Mouse (Mus musculus) heart, postnatal 0 days (tissue): ENCODE data around the gene Gng2. TPM values are rescaled to one million over a fixed set of nuclear protein-coding genes. Genes with fewer than 3 reads are reported as not detected.

ENCODE experiments used
- ATAC-seq: fragments of 200-750 bp; cut with Nextera tagmentation; 2 replicates; pipeline ENCODE4 v1.8.0; 2017; ENCODE audit warnings: low read depth, moderate number of reproducible peaks, moderate library complexity; ENCODE audit not compliant: insufficient read depth
- DNase-seq: peaks from one replicate; pipeline ENCODE4 v3.0.0-alpha.2; 2016; ENCODE audit warnings: low spot score
- H3K27ac ChIP-seq: fragments of 300-500 bp; sonication (generic); 2 replicates; pipeline ENCODE4 v1.5.1; 2014; ENCODE audit warnings: low read depth, mild to moderate bottlenecking
- H3K27me3 ChIP-seq: fragments of 300-500 bp; sonication (generic); 2 replicates; pipeline ENCODE4 v1.6.1; 2014; ENCODE audit warnings: low read length, mixed read lengths; ENCODE audit not compliant: control insufficient read depth, insufficient read depth
- H3K36me3 ChIP-seq: fragments of 300-500 bp; sonication (generic); replicated peaks from 2 replicates; pipeline ENCODE4 v1.6.1; 2014; ENCODE audit warnings: low read length, mixed read lengths; ENCODE audit not compliant: control insufficient read depth, insufficient read depth
- H3K4me1 ChIP-seq: fragments of 300-500 bp; sonication (generic); 2 replicates; pipeline ENCODE4 v1.6.1; 2014; ENCODE audit warnings: antibody characterized with exemption; ENCODE audit not compliant: control insufficient read depth, insufficient read depth
- H3K4me2 ChIP-seq: fragments of 300-500 bp; sonication (generic); 2 replicates; pipeline ENCODE4 v1.6.1; 2014; ENCODE audit warnings: low read depth, mild to moderate bottlenecking, low read length, moderate library complexity
- H3K4me3 ChIP-seq: fragments of 300-500 bp; sonication (generic); 2 replicates; pipeline ENCODE4 v1.5.1; 2014; ENCODE audit warnings: low read depth, low read length
- H3K9ac ChIP-seq: fragments of 300-500 bp; sonication (generic); replicated peaks from 2 replicates; pipeline ENCODE4 v1.6.1; 2014; ENCODE audit warnings: low read depth, low read length, mixed read lengths
- H3K9me3 ChIP-seq: fragments of 300-500 bp; sonication (generic); replicated peaks from 2 replicates; pipeline ENCODE4 v1.6.1; 2016; ENCODE audit warnings: low read length; ENCODE audit not compliant: control insufficient read depth
- CTCF ChIP-seq: IDR thresholded peaks from 2 replicates; pipeline ENCODE4 v1.5.1; 2016; ENCODE audit warnings: antibody characterized with exemption, control low read depth, low read depth
- EP300 ChIP-seq: IDR thresholded peaks from 2 replicates; pipeline ENCODE4 v1.6.1; 2016; ENCODE audit warnings: antibody characterized with exemption, low read depth
- WGBS: fragments of 180-500 bp; shearing (Covaris S2); extraction: QIAGEN DNeasy Blood & Tissue Kit; methylation state at CpG from one replicate; pipeline ENCODE4 v1.1.7; 2014; 5-methylcytosine and 5-hydroxymethylcytosine counted together
- polyA plus RNA-seq: library from polyadenylated mRNA; unstranded; fragments of >200 nt; fragmentation: Nextera tagmentation; extraction: Ambion mirVana; gene quantifications from 2 replicates; pipeline ENCODE4 v1.2.1, GENCODE M21; 2015
- total RNA-seq: library from RNA; depleted of rRNA; stranded (reverse); fragments of >200 nt; gene quantifications from 2 replicates; pipeline ENCODE4 v1.2.3, GENCODE M21; 2014; ENCODE audit warnings: low replicate concordance

Gene Gng2
- total and polyA plus RNA-seq, 2 experiments from 2014 or later, result 47.1 to 48.0 TPM

- H3K27me3 ChIP-seq, result no peaks in the 10 kb centered on the region
- no peaks in the 10 kb centered on the region for H3K4me1 ChIP-seq
- H3K4me2 ChIP-seq, result no peak overlapping the region
- 65% methylated on average over 8 of the region's 8 CpGs for WGBS
- no peak overlapping the region for H3K9ac ChIP-seq
- no peaks in the 10 kb centered on the region for H3K36me3 ChIP-seq
- TF ChIP-seq EP300 (no peak), CTCF (no peak)
- DNase-seq (no peak), ATAC-seq (no peak)
- H3K9me3 ChIP-seq, result no peaks in the 10 kb centered on the region
- H3K27ac ChIP-seq, result no peak overlapping the region
- no peak overlapping the region for H3K4me3 ChIP-seq
Measured at GRCm38 (mm10) chr14:19992873-19993569, 15.6 kb upstream of the Gng2 start.

- no peak for TF ChIP-seq CTCF
- no peaks in the 10 kb centered on the region for H3K36me3 ChIP-seq
- no peaks in the 10 kb centered on the region for H3K9me3 ChIP-seq
- H3K4me3 ChIP-seq, result no peak overlapping the region
- WGBS, result 38% methylated on average over 3 of the region's 3 CpGs
- H3K9ac ChIP-seq, result no peak overlapping the region
- ATAC-seq, result no peak
- DNase-seq, result no peak
- no peak overlapping the region for H3K4me2 ChIP-seq
- H3K4me1 ChIP-seq, result 0 out of 2 replicates have a peak, but pooled peaks cover under 1% of the 10 kb centered on the region
- no peak overlapping the region for H3K27ac ChIP-seq
- H3K27me3 ChIP-seq, result no peaks in the 10 kb centered on the region
Measured at GRCm38 (mm10) chr14:19991861-19992260, 14.4 kb upstream of the Gng2 start.

GRCm38 (mm10) chr14:19990436-19990993 lies 13.1 kb upstream of the Gng2 start:
- Histone ChIP-seq H3K27me3 (no peaks in the 10 kb centered on the region), H3K9me3 (no peaks in the 10 kb centered on the region), H3K27ac (no peak overlapping the region), H3K4me2 (no peak overlapping the region), H3K9ac (no peak overlapping the region), H3K36me3 (no peaks in the 10 kb centered on the region), H3K4me3 (no peak overlapping the region), H3K4me1 (peaks cover 11% of the 10 kb centered on the region; the same call in 1 of the 2 replicates)
- WGBS, result 65% methylated on average over 1 of the region's 1 CpGs
- no peak for ATAC-seq
- no peak for TF ChIP-seq EP300
- no peak for TF ChIP-seq CTCF
- no peak for DNase-seq

- Histone ChIP-seq H3K36me3 (no peaks in the 10 kb centered on the region), H3K9me3 (no peaks in the 10 kb centered on the region), H3K9ac (no peak overlapping the region), H3K4me1 (peaks cover 22% of the 10 kb centered on the region; the same call in 1 of the 2 replicates), H3K4me3 (no peak overlapping the region), H3K27ac (no peak overlapping the region), H3K27me3 (no peaks in the 10 kb centered on the region), H3K4me2 (no peak overlapping the region)
- DNase-seq, result no peak
- TF ChIP-seq CTCF, result no peak
- no peak for TF ChIP-seq EP300
- no peak for ATAC-seq
- 79% methylated on average over 3 of the region's 3 CpGs for whole genome bisulfite sequencing
Measured at GRCm38 (mm10) chr14:19988410-19988809, 11.0 kb upstream of the Gng2 start.

- ATAC-seq (no peak), DNase-seq (no peak)
- TF ChIP-seq EP300 (no peak), CTCF (no peak)
- 38% methylated on average over 8 of the region's 8 CpGs for WGBS
- Histone ChIP-seq H3K27ac (peak overlapping the region; percentile 89), H3K4me3 (peak overlapping the region; percentile 13; the same call in 1 of the 2 replicates), H3K4me1 (peaks cover 22% of the 10 kb centered on the region; the same call in 1 of the 2 replicates), H3K27me3 (no peaks in the 10 kb centered on the region), H3K9me3 (no peaks in the 10 kb centered on the region), H3K4me2 (peak overlapping the region; percentile 48), H3K9ac (no peak overlapping the region), H3K36me3 (no peaks in the 10 kb centered on the region)
Measured at GRCm38 (mm10) chr14:19987358-19987834, 10.0 kb upstream of the Gng2 start.
